Mouse (Mus musculus) bone marrow, adult 2 months (tissue): ENCODE data around the gene Cnga2.

ENCODE experiments used
- CTCF ChIP-seq: fragments of 200-500 bp; IDR thresholded peaks from 2 replicates; pipeline ENCODE4 v1.5.1; 2011; ENCODE audit warnings: low read length, control low read depth; ENCODE audit not compliant: control insufficient read depth, insufficient read depth
- POLR2A ChIP-seq: fragments of 200-500 bp; IDR thresholded peaks from 2 replicates; pipeline ENCODE4 v1.6.1; 2011; ENCODE audit warnings: low read depth, mild to moderate bottlenecking, control low read depth, low read length, borderline replicate concordance; ENCODE audit not compliant: control insufficient read depth

GRCm38 (mm10) chrX:71971325-71971724, 20.3 kb upstream of the Cnga2 start:
- TF ChIP-seq CTCF = no peak
- TF ChIP-seq POLR2A = no peak
